Comparison of ENCODE assay signal across 9 mouse cellular contexts in genomic region chr3:98353892-98354291, GRCm38 (mm10). TPM values are rescaled to one million over a fixed set of nuclear protein-coding genes. Genes with fewer than 3 reads are reported as not detected.
DNase-seq lines count a peak whose midpoint lies in the region; ATAC-seq and TF ChIP-seq lines count a peak whose summit lies in the region.
"Had no signal": no experiment of that assay in that cellular context is flagged by ENCODE, and none has a peak within 500 bp of the region (broad histone marks: within the 10 kb centered on the region; RNA-seq: fewer than 3 reads in every experiment).

No protein-coding gene starts in this region.

- WGBS in intestine, postnatal 0 days: 26% methylated on average over 7 of the region's 7 CpGs
- WGBS in intestine, embryonic 16.5 days: 31% methylated on average over 7 of the region's 7 CpGs
- 35% methylated on average over 7 of the region's 7 CpGs for WGBS in midbrain, embryonic 14.5 days

- peak; percentile 46 for TF ChIP-seq RAD21 in MEL (IDR thresholded peaks at IDR 0.05; ENCODE audit: low read depth, low read length)

- DNase-seq in MEL (ENCODE audit: low read depth, low spot score): peak; percentile 68
- DNase-seq in cerebellum, postnatal 10 days: peak; percentile 89 to 93
- DNase-seq in gastrocnemius, postnatal 4 days (ENCODE audit: low spot score in 2 of 2): peak; percentile 45 to 79
- peak; percentile 67 for DNase-seq in layer of hippocampus, adult 9-11 months
- DNase-seq in midbrain, embryonic 14.5 days: peak; percentile 91
- peak; percentile 60 for DNase-seq in thymus, postnatal 25 days
- DNase-seq: liver, embryonic 13.5 days had no signal

- H3K9me3 ChIP-seq in intestine, postnatal 0 days (ENCODE audit: control insufficient read depth): no peaks in the 10 kb centered on the region
- H3K9me3 ChIP-seq in intestine, embryonic 16.5 days (ENCODE audit: control insufficient read depth, low read length): no peaks in the 10 kb centered on the region
- H3K9me3 ChIP-seq in MEL (replicated peaks; ENCODE audit: insufficient read depth, low read length): no peaks in the 10 kb centered on the region
- H3K9me3 ChIP-seq in midbrain, embryonic 14.5 days (ENCODE audit: control insufficient read depth, low read length): no peaks in the 10 kb centered on the region
- H3K9me3 ChIP-seq: liver, embryonic 13.5 days had no signal

- TF ChIP-seq EP300 in MEL (IDR thresholded peaks at IDR 0.05; ENCODE audit: low read depth in 1 of 2, low read length in 2 of 2): no peak

- peak; percentile 70 for TF ChIP-seq CTCF in intestine, postnatal 0 days (IDR thresholded peaks at IDR 0.05; ENCODE audit: low read depth)
- TF ChIP-seq CTCF in MEL (IDR thresholded peaks at IDR 0.05 in 2 of 3, conservative IDR thresholded peaks at IDR 0.05 in 1 of 3; ENCODE audit: control insufficient read depth in 1 of 3, insufficient read depth in 1 of 3, low read depth in 2 of 3, low read length in 3 of 3, poor library complexity in 1 of 3, severe bottlenecking in 1 of 3): peak; percentile 30 to 69 (median 44); a peak in 5 of 6 replicates

- ATAC-seq in intestine, postnatal 0 days: no peak
- ATAC-seq in intestine, embryonic 16.5 days: no peak
- ATAC-seq in midbrain, embryonic 14.5 days (ENCODE audit: low FRiP score, low TSS enrichment): no peak

- no peaks in the 10 kb centered on the region for H3K27me3 ChIP-seq in intestine, postnatal 0 days (replicated peaks; ENCODE audit: control insufficient read depth, insufficient read depth, low read length)
- H3K27me3 ChIP-seq in intestine, embryonic 16.5 days (replicated peaks; ENCODE audit: control insufficient read depth, insufficient read depth, low read length): no peaks in the 10 kb centered on the region
- H3K27me3 ChIP-seq in MEL (ENCODE audit: control insufficient read depth in 1 of 2, insufficient read depth in 2 of 2, low read length in 2 of 2): no peaks in the 10 kb centered on the region; a peak in 2 of 4 replicates
- H3K27me3 ChIP-seq in midbrain, embryonic 14.5 days (ENCODE audit: control insufficient read depth, insufficient read depth, low read length): no peaks in the 10 kb centered on the region
- H3K27me3 ChIP-seq: liver, embryonic 13.5 days had no signal

- no peaks in the 10 kb centered on the region for H3K79me2 ChIP-seq in MEL (ENCODE audit: control insufficient read depth, insufficient read depth, low read length, poor library complexity)

- H3K4me2 ChIP-seq in intestine, postnatal 0 days (replicated peaks; ENCODE audit: low read depth): no peak overlapping the region
- H3K4me2 ChIP-seq in intestine, embryonic 16.5 days (ENCODE audit: low read depth, low read length): no peak overlapping the region
- H3K4me2 ChIP-seq in midbrain, embryonic 14.5 days (ENCODE audit: low read length): no peak overlapping the region
- H3K4me2 ChIP-seq: liver, embryonic 13.5 days had no signal

- H3K9ac ChIP-seq in intestine, postnatal 0 days (ENCODE audit: low read depth, low read length): no peak overlapping the region
- H3K9ac ChIP-seq in intestine, embryonic 16.5 days (ENCODE audit: low read depth, low read length): no peak overlapping the region
- H3K9ac ChIP-seq in MEL (ENCODE audit: control insufficient read depth, low read depth, low read length, poor library complexity, severe bottlenecking): no peak overlapping the region
- no peak overlapping the region for H3K9ac ChIP-seq in midbrain, embryonic 14.5 days (replicated peaks; ENCODE audit: low read length)
- H3K9ac ChIP-seq: liver, embryonic 13.5 days had no signal

- H3K36me3 ChIP-seq in intestine, postnatal 0 days (ENCODE audit: control insufficient read depth, insufficient read depth): no peaks in the 10 kb centered on the region
- H3K36me3 ChIP-seq in intestine, embryonic 16.5 days (ENCODE audit: control insufficient read depth, insufficient read depth, low read length): no peaks in the 10 kb centered on the region
- H3K36me3 ChIP-seq in MEL (ENCODE audit: control insufficient read depth in 1 of 2, insufficient read depth in 2 of 2, low read length in 2 of 2): peaks cover 0 to 2% of the 10 kb centered on the region in 2 experiments; a peak in 2 of 4 replicates
- no peaks in the 10 kb centered on the region for H3K36me3 ChIP-seq in midbrain, embryonic 14.5 days (ENCODE audit: control insufficient read depth, insufficient read depth, low read length)
- H3K36me3 ChIP-seq: liver, embryonic 13.5 days had no signal

- no peak overlapping the region for H3K27ac ChIP-seq in intestine, postnatal 0 days (ENCODE audit: low read depth, low read length)
- no peak overlapping the region for H3K27ac ChIP-seq in intestine, embryonic 16.5 days (ENCODE audit: low read length)
- no peak overlapping the region for H3K27ac ChIP-seq in MEL (ENCODE audit: control insufficient read depth, low read depth, low read length)
- H3K27ac ChIP-seq in midbrain, embryonic 14.5 days (replicated peaks; ENCODE audit: low read depth, low read length): no peak overlapping the region
- H3K27ac ChIP-seq: liver, embryonic 13.5 days had no signal

- no peak overlapping the region for H3K4me3 ChIP-seq in intestine, postnatal 0 days (ENCODE audit: low read depth, low read length)
- no peak overlapping the region for H3K4me3 ChIP-seq in intestine, embryonic 16.5 days (ENCODE audit: low read length)
- no peak overlapping the region for H3K4me3 ChIP-seq in MEL (ENCODE audit: control insufficient read depth in 1 of 2, insufficient read depth in 1 of 2, low read depth in 2 of 2, low read length in 2 of 2)
- no peak overlapping the region for H3K4me3 ChIP-seq in midbrain, embryonic 14.5 days (replicated peaks; ENCODE audit: low read depth, low read length)
- H3K4me3 ChIP-seq: liver, embryonic 13.5 days had no signal

- TF ChIP-seq POLR2A in MEL (IDR thresholded peaks at IDR 0.05; ENCODE audit: control insufficient read depth in 1 of 2, insufficient read depth in 1 of 2, low read depth in 1 of 2, low read length in 2 of 2, poor library complexity in 1 of 2): no peak

- no peaks in the 10 kb centered on the region; the same call in 1 of the 2 replicates for H3K4me1 ChIP-seq in intestine, postnatal 0 days (replicated peaks; ENCODE audit: control insufficient read depth, insufficient read depth, low read length)
- H3K4me1 ChIP-seq in intestine, embryonic 16.5 days (ENCODE audit: control insufficient read depth, insufficient read depth, low read length): peaks cover 3% of the 10 kb centered on the region; the same call in 1 of the 2 replicates
- H3K4me1 ChIP-seq in MEL (ENCODE audit: control insufficient read depth in 1 of 2, insufficient read depth in 2 of 2, low read length in 2 of 2): peaks cover 0 to 8% of the 10 kb centered on the region in 2 experiments; a peak in 2 of 4 replicates
- no peaks in the 10 kb centered on the region for H3K4me1 ChIP-seq in midbrain, embryonic 14.5 days (ENCODE audit: control insufficient read depth, insufficient read depth, low read length)

TF ChIP-seq in MEL, 35 proteins besides CTCF, POLR2A, EP300 and RAD21:
- TF ChIP-seq SMC3 (IDR thresholded peaks at IDR 0.05; ENCODE audit: low read depth, low read length) (peak; percentile 81), ZC3H11A (IDR thresholded peaks at IDR 0.05; ENCODE audit: low read depth, low read length) (0 out of 2 replicates have a peak, but pooled peaks have one; percentile 14), HCFC1 (IDR thresholded peaks at IDR 0.05; ENCODE audit: low read depth, low read length) (no peak), UBTF (IDR thresholded peaks at IDR 0.05; ENCODE audit: borderline replicate concordance, insufficient read depth, low read depth, low read length) (no peak), ETS1 (IDR thresholded peaks at IDR 0.05; ENCODE audit: low read depth, low read length) (no peak), MYC (IDR thresholded peaks at IDR 0.05; ENCODE audit: low read depth, low read length) (no peak), ZNF384 (IDR thresholded peaks at IDR 0.05; ENCODE audit: low read depth, low read length) (peak; percentile 97)

RNA-seq across cellular contexts. Expression of gene Phgdh, which starts 14.1 kb away (rescaled TPM):
- 89.9 and 93.7 TPM in 2 replicates for polyA plus RNA-seq in intestine, postnatal 0 days (2015; fragmentation: Nextera tagmentation; extraction: Ambion mirVana)
- polyA plus RNA-seq in intestine, embryonic 16.5 days (2015; fragmentation: Nextera tagmentation; extraction: Ambion mirVana): 321 and 332 TPM in 2 replicates
- total RNA-seq in MEL (2012; rRNA removed): 247 and 310 TPM in 2 replicates
- 100 to 1,000 TPM in 1 of 2 experiments, not detected in 1; 303 TPM for polyA plus RNA-seq in MEL (2012; ENCODE audit: insufficient read depth in 1 of 2, insufficient read length in 2 of 2, low read depth in 1 of 2, low replicate concordance in 2 of 2, missing spikeins in 1 of 2)
- total RNA-seq in gastrocnemius, postnatal 4 days (2021): 10 to 100 TPM; 22.9 to 29.1 TPM
- 146 and 151 TPM in 2 replicates for polyA plus RNA-seq in midbrain, embryonic 14.5 days (2014; fragmentation: Nextera tagmentation; extraction: Ambion mirVana)

RNA-seq across cellular contexts. Expression of gene Zfp697, which starts 28.4 kb away (rescaled TPM):
- polyA plus RNA-seq in intestine, postnatal 0 days (2015; fragmentation: Nextera tagmentation; extraction: Ambion mirVana): 6.2 and 6.6 TPM in 2 replicates
- 6.1 and 7.4 TPM in 2 replicates for polyA plus RNA-seq in intestine, embryonic 16.5 days (2015; fragmentation: Nextera tagmentation; extraction: Ambion mirVana)
- 0.03 and 0.04 TPM in 2 replicates for total RNA-seq in MEL (2012; rRNA removed)
- polyA plus RNA-seq in MEL (2012; ENCODE audit: insufficient read depth in 1 of 2, insufficient read length in 2 of 2, low read depth in 1 of 2, low replicate concordance in 2 of 2, missing spikeins in 1 of 2): not detected
- total RNA-seq in gastrocnemius, postnatal 4 days (2021): 1 to 10 TPM; 4.0 TPM
- 21.3 and 25.5 TPM in 2 replicates for polyA plus RNA-seq in midbrain, embryonic 14.5 days (2014; fragmentation: Nextera tagmentation; extraction: Ambion mirVana)
